Mouse (Mus musculus): ENCODE measurements around the gene Cyp2c23.

- TF ChIP-seq POLR2A (IDR thresholded peaks at IDR 0.05; ENCODE audit: borderline replicate concordance, low read depth, low read length): no peak
- TF ChIP-seq CTCF (IDR thresholded peaks at IDR 0.05; ENCODE audit: low read depth, low read length): no peak
Observed at GRCm38 (mm10) chr19:44045847-44046246, 16.8 kb upstream of the Cyp2c23 start.

Measured in bone marrow macrophage, adult 2 months (primary cell).